Mouse (Mus musculus): ENCODE measurements around the gene Fosl2. TPM values are rescaled to one million over a fixed set of nuclear protein-coding genes. Genes with fewer than 3 reads are reported as not detected.

Fosl2 gene
- polyA plus RNA-seq, 1 experiment from 2014 or later = 2.8 TPM

DNA sequence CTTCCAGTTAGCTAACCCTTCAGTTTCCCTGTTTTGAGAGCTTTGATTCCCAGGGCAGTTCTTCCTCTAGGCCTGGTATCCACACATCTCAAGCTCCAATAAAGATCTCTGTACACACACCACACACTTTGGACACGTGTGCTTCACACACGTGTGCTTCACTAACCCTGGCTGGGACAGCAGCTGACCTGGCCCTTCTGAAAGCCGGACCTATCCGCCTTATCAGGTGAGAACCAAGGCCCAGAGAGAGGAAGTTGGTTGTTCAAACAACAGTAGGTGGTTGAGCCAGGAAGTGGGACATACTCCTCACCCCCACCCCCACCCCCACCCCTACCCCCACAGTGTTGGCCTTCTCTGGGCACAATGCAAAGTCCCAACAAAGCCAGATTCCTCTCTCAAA lies 24.9 kb upstream of the Fosl2 start:
- 92% methylated on average over 4 of the region's 4 CpGs for WGBS
- ATAC-seq (replicated peaks) = no peak

DNA sequence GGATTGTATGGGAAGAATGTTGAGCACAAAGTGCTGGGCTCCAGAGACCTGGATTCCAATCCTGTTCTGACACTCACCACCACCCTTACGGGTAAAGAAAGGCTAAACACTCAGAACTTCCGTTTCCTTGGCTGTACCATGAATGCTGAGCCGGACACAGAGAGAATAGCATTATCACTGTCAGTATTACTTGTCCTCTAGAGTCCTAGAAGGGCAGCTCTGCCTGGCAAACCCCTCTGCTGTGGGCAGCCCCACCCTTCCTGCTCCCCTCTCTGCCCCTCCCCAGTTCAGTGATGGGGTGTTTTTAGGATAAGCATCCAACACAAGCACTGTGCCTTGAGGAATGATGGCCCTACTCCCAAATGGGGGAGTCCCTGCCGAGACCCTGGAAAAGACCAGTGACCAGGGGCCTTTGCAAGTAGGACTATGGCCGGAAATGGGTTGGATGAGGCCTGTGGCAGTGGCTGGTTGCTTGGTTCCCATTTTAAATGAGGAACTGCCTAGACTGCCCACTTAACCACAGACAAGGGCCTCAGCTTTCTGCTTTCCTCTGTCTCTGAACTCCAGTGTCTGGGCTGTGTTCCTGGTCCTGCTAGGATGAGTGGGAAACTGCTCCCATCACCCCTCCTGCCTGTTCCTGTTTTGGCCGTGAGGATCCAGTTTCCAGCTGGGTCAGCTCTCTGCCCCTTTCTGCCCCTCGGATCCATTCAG lies 23.2 kb upstream of the Fosl2 start:
- Histone ChIP-seq H3K4me2 (replicated peaks) (no peak overlapping the region), H3K36me3 (no peaks in the 10 kb centered on the region), H3K27me3 (no peaks in the 10 kb centered on the region), H3K9me3 (no peaks in the 10 kb centered on the region), H3K4me3 (no peak overlapping the region), H3K27ac (replicated peaks) (no peak overlapping the region), H3K9ac (replicated peaks) (no peak overlapping the region), H3K4me1 (no peaks in the 10 kb centered on the region)
- ATAC-seq (replicated peaks) = no peak
- WGBS = 74% methylated on average over 7 of the region's 7 CpGs

More for the DNA sequence above, 24.9 kb upstream of the Fosl2 start:
- Histone ChIP-seq H3K4me2 (replicated peaks) (no peak overlapping the region), H3K9ac (replicated peaks) (no peak overlapping the region), H3K9me3 (no peaks in the 10 kb centered on the region), H3K4me3 (no peak overlapping the region), H3K36me3 (no peaks in the 10 kb centered on the region), H3K27me3 (no peaks in the 10 kb centered on the region), H3K27ac (replicated peaks) (no peak overlapping the region), H3K4me1 (no peaks in the 10 kb centered on the region)

DNA sequence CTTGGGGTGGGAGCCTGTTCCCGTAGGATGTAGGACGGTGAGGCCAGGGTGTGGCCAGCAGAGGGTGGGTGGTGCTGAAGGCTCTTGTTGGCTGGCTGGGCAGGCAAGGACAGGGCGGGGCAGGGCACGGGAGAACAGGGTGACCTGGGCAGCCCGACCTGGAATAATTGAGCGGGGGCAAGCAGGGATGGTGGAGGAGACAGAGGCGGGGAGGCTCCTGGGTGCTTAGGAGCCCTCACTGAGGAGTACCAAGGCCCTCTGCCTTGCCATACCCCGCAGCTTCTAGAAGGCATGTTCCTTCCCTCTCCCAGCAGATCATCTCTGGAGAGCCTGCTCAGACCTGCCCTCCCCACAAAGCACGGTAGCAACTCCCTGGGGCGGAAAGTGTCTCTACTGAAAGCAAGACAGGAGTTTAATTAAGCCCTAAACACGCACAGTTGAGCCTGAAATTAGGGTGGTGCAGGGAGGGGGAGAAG lies 14.7 kb upstream of the Fosl2 start:
- ATAC-seq (replicated peaks) = no peak
- no peaks in the 10 kb centered on the region for H3K36me3 ChIP-seq
- H3K4me1 ChIP-seq = no peaks in the 10 kb centered on the region
- H3K4me2 ChIP-seq (replicated peaks) = no peak overlapping the region
- H3K4me3 ChIP-seq = no peak overlapping the region
- H3K9me3 ChIP-seq = no peaks in the 10 kb centered on the region
- H3K27me3 ChIP-seq = no peaks in the 10 kb centered on the region
- 45% methylated on average over 11 of the region's 11 CpGs for WGBS
- no peak overlapping the region for H3K27ac ChIP-seq (replicated peaks)
- H3K9ac ChIP-seq (replicated peaks) = no peak overlapping the region

DNA sequence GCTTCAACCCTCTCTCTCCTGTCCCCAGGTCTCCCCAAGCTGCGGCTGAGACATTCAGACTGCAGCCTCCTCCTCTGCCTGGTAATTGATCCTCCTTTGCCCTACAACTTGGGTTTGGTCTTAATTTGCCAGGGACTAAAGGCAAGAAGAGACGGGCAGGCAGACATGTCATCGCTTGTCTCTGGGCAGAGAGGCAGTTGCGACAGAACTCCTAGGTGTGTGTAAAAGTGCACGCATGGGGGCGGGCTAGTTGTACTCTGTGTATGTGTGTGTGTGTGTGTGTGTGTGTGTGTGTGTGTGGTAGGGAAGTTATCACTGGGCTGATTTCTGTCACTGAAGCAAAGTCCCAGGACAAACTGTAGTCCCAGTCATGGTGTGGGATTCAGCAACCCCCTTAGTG lies 13.7 kb upstream of the Fosl2 start:
- WGBS = 92% methylated on average over 6 of the region's 6 CpGs
- Histone ChIP-seq H3K27me3 (no peaks in the 10 kb centered on the region), H3K36me3 (no peaks in the 10 kb centered on the region), H3K9ac (replicated peaks) (no peak overlapping the region), H3K4me3 (no peak overlapping the region), H3K27ac (replicated peaks) (no peak overlapping the region), H3K4me1 (no peaks in the 10 kb centered on the region), H3K9me3 (no peaks in the 10 kb centered on the region), H3K4me2 (replicated peaks) (no peak overlapping the region)
- no peak for ATAC-seq (replicated peaks)

DNA sequence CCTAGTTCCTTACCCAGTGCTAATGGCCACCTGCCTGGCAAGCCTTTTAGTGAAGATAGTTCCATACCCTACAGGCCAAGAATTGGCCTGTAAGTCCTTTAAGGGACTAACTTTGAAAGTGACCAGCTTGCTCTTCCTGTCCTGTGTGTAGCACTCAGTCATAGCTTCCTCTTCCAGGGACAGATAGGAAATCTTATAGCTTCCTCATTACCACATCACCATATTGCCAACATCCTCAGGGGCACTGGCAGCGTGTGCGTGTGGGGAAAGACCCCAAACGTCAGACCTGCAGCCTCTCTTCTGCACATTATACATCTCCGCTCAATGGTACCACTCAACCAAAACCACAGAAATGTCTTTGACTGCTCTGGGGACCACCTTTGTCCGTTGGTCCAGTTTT lies 13.2 kb upstream of the Fosl2 start:
- Histone ChIP-seq H3K27me3 (no peaks in the 10 kb centered on the region), H3K9ac (replicated peaks) (no peak overlapping the region), H3K27ac (replicated peaks) (no peak overlapping the region), H3K4me3 (no peak overlapping the region), H3K4me1 (no peaks in the 10 kb centered on the region), H3K36me3 (no peaks in the 10 kb centered on the region), H3K9me3 (no peaks in the 10 kb centered on the region), H3K4me2 (replicated peaks) (no peak overlapping the region)
- 88% methylated on average over 5 of the region's 5 CpGs for WGBS
- no peak for ATAC-seq (replicated peaks)

DNA sequence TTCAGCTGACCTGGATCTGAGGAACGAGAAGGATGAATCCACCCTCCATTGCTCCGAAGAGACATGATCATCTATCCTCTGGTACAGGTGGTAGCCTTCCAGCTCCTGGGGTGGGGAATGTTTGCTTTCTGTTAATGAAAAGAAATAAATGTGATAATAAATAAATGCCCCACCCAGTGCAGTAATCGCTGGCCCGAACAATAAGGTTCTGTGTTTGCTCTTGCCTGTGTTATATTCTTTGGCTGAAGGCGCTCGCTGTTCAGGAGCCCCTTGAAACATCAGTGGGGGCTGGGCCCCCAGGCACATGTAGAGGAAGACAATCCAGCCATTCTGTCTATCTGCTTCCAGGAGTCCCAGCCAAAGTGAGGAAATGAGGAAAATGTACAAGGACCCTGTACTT lies 10.6 kb upstream of the Fosl2 start:
- Histone ChIP-seq H3K27me3 (no peaks in the 10 kb centered on the region), H3K4me1 (no peaks in the 10 kb centered on the region), H3K4me3 (no peak overlapping the region), H3K4me2 (replicated peaks) (no peak overlapping the region), H3K36me3 (no peaks in the 10 kb centered on the region), H3K27ac (replicated peaks) (no peak overlapping the region), H3K9me3 (no peaks in the 10 kb centered on the region), H3K9ac (replicated peaks) (no peak overlapping the region)
- 88% methylated on average over 6 of the region's 6 CpGs for WGBS
- no peak for ATAC-seq (replicated peaks)

DNA sequence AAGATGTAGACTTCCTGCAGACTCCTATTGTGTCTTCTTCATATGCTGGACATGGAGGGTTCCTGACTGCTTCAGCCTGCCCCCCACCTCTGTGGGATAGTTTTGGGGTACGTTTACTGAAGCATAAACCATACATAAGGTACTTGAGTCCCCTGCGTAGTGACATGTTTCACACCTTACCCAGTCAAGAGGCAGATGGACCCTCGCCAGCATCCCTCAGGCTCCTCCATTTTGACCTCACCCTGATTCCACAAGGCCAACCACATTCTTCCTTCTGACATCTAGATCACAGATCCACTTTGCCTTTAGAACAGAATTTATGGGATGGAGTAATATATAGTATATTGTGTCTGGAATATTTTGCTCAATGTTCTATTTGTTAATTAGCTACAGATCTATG lies 8.4 kb upstream of the Fosl2 start:
- ATAC-seq (replicated peaks) = no peak
- H3K9me3 ChIP-seq = no peaks in the 10 kb centered on the region
- no peak overlapping the region for H3K9ac ChIP-seq (replicated peaks)
- no peak overlapping the region for H3K4me2 ChIP-seq (replicated peaks)
- no peak overlapping the region for H3K4me3 ChIP-seq
- H3K27ac ChIP-seq (replicated peaks) = no peak overlapping the region
- 78% methylated on average over 3 of the region's 3 CpGs for WGBS
- H3K36me3 ChIP-seq = no peaks in the 10 kb centered on the region
- no peaks in the 10 kb centered on the region for H3K4me1 ChIP-seq
- peaks cover 16% of the 10 kb centered on the region for H3K27me3 ChIP-seq

DNA sequence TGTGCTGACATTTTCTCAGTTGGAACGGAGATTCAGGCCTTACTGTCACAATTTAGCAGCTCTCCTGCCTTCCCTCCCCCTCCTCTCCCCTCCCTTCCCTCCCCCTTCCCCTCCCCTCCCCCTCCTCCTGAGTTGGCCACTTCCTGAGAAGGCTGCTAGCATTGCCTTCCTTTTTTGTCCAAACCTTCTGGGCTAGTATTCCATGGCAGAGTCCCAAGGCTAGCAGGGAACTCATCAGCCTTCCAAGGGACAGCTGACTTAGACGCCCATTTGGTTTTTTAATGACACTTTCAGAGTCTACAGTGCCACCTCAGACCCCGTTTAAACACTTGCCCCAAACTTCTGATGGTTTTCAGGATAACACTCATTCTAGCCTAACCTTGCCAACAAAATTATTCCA lies 7.7 kb upstream of the Fosl2 start:
- no peak overlapping the region for H3K27ac ChIP-seq (replicated peaks)
- H3K9me3 ChIP-seq = no peaks in the 10 kb centered on the region
- no peak for ATAC-seq (replicated peaks)
- peaks cover 3% of the 10 kb centered on the region; the same call in 1 of the 2 replicates for H3K4me1 ChIP-seq
- H3K4me3 ChIP-seq = no peak overlapping the region
- no peak overlapping the region for H3K9ac ChIP-seq (replicated peaks)
- WGBS = 52% methylated on average over 3 of the region's 3 CpGs
- H3K27me3 ChIP-seq = peaks cover 20% of the 10 kb centered on the region
- no peak overlapping the region for H3K4me2 ChIP-seq (replicated peaks)
- H3K36me3 ChIP-seq = no peaks in the 10 kb centered on the region

DNA sequence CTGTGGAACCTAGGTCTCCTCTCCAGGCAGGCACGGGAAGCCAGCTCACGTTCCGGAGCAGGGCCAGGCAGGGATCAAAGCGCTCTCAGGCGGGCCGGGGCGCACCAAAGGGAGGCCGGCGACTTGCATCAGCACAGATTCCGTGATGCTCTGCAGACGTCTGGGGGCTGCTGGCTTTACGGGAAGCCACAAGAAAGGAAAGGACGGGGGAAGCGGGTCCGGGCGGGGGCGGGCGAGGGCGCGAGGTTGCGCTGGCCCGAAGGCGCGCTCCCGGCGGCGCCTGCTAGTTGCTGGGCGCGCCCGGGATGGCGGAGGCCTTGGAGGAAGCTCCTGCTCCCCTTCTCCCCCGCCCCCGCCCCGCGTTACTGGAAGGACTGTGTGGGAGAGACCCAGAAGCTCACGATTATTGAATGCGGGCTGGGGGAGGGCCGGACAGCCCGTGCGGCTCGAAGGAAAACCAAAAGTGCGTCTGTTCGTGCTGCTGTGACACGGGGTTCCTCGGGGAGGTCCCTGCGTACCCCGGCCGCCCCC lies 2.6 kb upstream of the Fosl2 start:
- Histone ChIP-seq H3K9me3 (no peaks in the 10 kb centered on the region), H3K4me3 (peak overlapping the region; percentile 65), H3K27ac (replicated peaks) (peak overlapping the region; percentile 26; the same call in 1 of the 2 replicates), H3K4me1 (peaks cover 31% of the 10 kb centered on the region), H3K27me3 (peaks cover 47% of the 10 kb centered on the region), H3K9ac (replicated peaks) (peak overlapping the region; percentile 55), H3K36me3 (no peaks in the 10 kb centered on the region), H3K4me2 (replicated peaks) (peak overlapping the region; percentile 84)
- 0 out of 2 replicates have a peak, but pooled peaks have one; percentile 8 for ATAC-seq (replicated peaks)
- under 1% methylated on average over 46 of the region's 48 CpGs for WGBS

DNA sequence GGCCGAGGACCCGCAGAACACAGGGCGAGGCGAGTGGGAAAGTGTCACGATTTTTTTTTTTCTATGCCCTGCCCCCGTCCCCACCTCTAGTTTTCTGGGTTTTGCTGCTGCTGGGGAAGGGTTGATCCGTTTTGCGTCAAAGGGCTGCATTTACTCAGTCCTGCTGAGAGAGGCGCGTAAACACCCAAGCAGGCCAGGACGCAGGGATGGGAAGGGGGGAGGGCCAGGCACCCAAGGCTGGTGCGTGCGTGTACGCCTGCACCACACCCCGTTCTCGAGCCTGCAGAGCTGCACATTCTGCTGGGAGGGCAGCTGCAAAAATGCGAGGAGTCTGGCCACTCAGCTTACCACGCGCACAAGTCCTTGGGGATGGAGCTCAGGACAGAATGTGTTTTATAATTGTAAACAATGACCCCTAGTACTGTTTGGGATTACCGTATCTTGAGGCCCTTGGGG lies 2.0 kb upstream of the Fosl2 start:
- H3K4me1 ChIP-seq = peaks cover 31% of the 10 kb centered on the region
- no peaks in the 10 kb centered on the region for H3K9me3 ChIP-seq
- H3K4me2 ChIP-seq (replicated peaks) = peak overlapping the region; percentile 84
- H3K27ac ChIP-seq (replicated peaks) = peak overlapping the region; percentile 26; the same call in 1 of the 2 replicates
- under 1% methylated on average over 20 of the region's 20 CpGs for WGBS
- H3K36me3 ChIP-seq = no peaks in the 10 kb centered on the region
- H3K27me3 ChIP-seq = peaks cover 47% of the 10 kb centered on the region
- ATAC-seq (replicated peaks) = no peak; the same call in 1 of the 2 replicates
- H3K9ac ChIP-seq (replicated peaks) = peak overlapping the region; percentile 55
- H3K4me3 ChIP-seq = peak overlapping the region; percentile 65

DNA sequence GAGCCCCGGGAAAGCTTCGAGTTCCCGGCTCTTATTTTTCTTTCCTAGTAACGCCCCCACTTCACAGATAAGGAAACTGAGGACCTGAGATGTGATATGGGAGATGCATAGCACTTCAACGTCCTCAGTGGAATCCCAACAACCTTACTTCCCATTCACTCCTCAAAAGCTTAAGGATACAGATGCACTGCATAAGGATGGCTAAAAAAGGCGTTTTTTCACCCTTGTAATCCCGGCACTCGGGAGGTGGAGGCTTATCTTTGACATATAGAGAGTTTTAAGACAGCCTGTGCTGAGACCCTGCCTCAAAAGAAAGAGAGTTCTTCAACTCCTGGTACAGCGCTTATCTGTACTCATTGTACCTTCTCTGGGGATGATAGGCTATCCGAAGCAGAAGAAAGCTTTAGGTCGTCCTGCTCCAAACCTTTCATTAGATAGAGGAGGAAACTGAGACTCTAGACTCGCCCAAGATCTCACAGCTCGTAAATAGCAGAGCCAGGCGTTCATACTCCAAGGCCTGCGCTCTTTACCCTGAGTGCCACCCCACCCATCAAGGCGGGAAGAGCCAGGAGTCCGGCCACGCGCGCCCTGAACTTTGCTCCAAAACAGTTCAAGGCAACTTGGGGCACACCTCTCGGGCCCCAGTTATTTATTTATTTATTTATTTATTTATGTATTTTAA lies 1.4 kb upstream of the Fosl2 start:
- WGBS = 3% methylated on average over 21 of the region's 21 CpGs
- peak overlapping the region; percentile 26; the same call in 1 of the 2 replicates for H3K27ac ChIP-seq (replicated peaks)
- H3K27me3 ChIP-seq = peaks cover 47% of the 10 kb centered on the region
- ATAC-seq (replicated peaks) = no peak
- H3K9me3 ChIP-seq = no peaks in the 10 kb centered on the region
- peak overlapping the region; percentile 69 for H3K9ac ChIP-seq (replicated peaks)
- peaks cover 31% of the 10 kb centered on the region for H3K4me1 ChIP-seq
- peak overlapping the region; percentile 65 for H3K4me3 ChIP-seq
- H3K4me2 ChIP-seq (replicated peaks) = peak overlapping the region; percentile 84
- no peaks in the 10 kb centered on the region for H3K36me3 ChIP-seq

DNA sequence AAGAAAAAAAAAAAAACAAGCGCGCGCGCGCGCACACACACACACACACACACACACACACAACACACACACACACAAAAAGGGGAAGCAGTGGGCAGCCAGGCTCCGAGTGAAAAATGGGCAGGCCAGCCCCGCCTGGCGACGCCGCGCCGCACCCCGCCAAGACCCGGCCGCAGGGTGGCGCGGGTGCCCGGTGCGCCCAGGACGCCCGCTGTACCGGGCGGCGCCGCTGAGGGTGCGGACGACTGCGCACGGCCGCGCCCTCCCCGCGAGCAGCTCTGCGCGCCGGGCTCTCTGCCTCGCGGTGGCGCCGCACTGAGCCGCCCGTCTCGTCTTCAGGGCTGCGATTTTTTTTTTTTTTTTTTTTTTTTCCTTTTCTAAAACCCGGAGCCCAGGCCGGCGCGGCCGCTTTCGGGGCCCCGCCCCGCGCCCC lies 682 bp upstream of the Fosl2 start:
- H3K27ac ChIP-seq (replicated peaks) = peak overlapping the region; percentile 90
- ATAC-seq (replicated peaks) = peak; percentile 73
- under 1% methylated on average over 36 of the region's 54 CpGs for WGBS
- peaks cover 31% of the 10 kb centered on the region for H3K4me1 ChIP-seq
- H3K27me3 ChIP-seq = peaks cover 47% of the 10 kb centered on the region
- H3K36me3 ChIP-seq = no peaks in the 10 kb centered on the region
- peak overlapping the region; percentile 65 for H3K4me3 ChIP-seq
- H3K9ac ChIP-seq (replicated peaks) = peak overlapping the region; percentile 69
- peak overlapping the region; percentile 84 for H3K4me2 ChIP-seq (replicated peaks)
- no peaks in the 10 kb centered on the region for H3K9me3 ChIP-seq

Measured in forebrain, embryonic 15.5 days (tissue).